Mouse (Mus musculus) spleen, adult 2 months (tissue): ENCODE measurements around the gene Kmt2d. TPM values are rescaled to one million over a fixed set of nuclear protein-coding genes. Genes with fewer than 3 reads are reported as not detected.

Experiments
- DNase-seq, 2 experiments: peaks; one replicate each; pipeline versions ENCODE4 v3.0.0 to v3.0.0-alpha.2; 2012 to 2021; ENCODE audit warnings: low spot score in 2 of 2, low read depth in 1 of 2
- H3K27ac ChIP-seq: fragments of 200-500 bp; 2 replicates; pipeline ENCODE4 v1.5.1; 2012; ENCODE audit warnings: low read length, inconsistent platforms; ENCODE audit not compliant: insufficient read depth
- H3K27me3 ChIP-seq: fragments of 200-500 bp; 2 replicates; pipeline ENCODE4 v1.6.1; 2012; ENCODE audit warnings: mild to moderate bottlenecking, moderate library complexity, low read length, inconsistent platforms; ENCODE audit not compliant: control insufficient read depth, insufficient read depth
- H3K36me3 ChIP-seq: fragments of 200-500 bp; 2 replicates; pipeline ENCODE4 v1.6.1; 2012; ENCODE audit warnings: mild to moderate bottlenecking, low read length, inconsistent platforms; ENCODE audit not compliant: control insufficient read depth, insufficient read depth
- H3K4me1 ChIP-seq: fragments of 200-500 bp; 2 replicates; pipeline ENCODE4 v1.6.1; 2011; ENCODE audit warnings: inconsistent platforms; ENCODE audit not compliant: control insufficient read depth, insufficient read depth, insufficient read length
- H3K4me3 ChIP-seq: fragments of 200-500 bp; 2 replicates; pipeline ENCODE4 v1.5.1; 2011; ENCODE audit warnings: mild to moderate bottlenecking, inconsistent platforms; ENCODE audit not compliant: insufficient read depth, insufficient read length; ENCODE audit errors: extremely low read depth
- CTCF ChIP-seq: fragments of 200-500 bp; IDR thresholded peaks from 2 replicates; pipeline ENCODE4 v1.5.1; 2011; ENCODE audit warnings: mild to moderate bottlenecking, inconsistent platforms; ENCODE audit not compliant: insufficient read depth, insufficient read length, insufficient replicate concordance; ENCODE audit errors: extremely low read depth
- POLR2A ChIP-seq: fragments of 200-500 bp; IDR thresholded peaks from 2 replicates; pipeline ENCODE4 v1.6.1; 2011; ENCODE audit warnings: low read depth, low read length, inconsistent platforms
- WGBS: fragments of 180-500 bp; shearing (Covaris S2); methylation state at CpG from one replicate; pipeline ENCODE4 v1.1.7; 2018; 5-methylcytosine and 5-hydroxymethylcytosine counted together
- polyA plus RNA-seq: library from polyadenylated mRNA; depleted of rRNA; stranded (reverse); fragments of >200 nt; gene quantifications from 2 replicates; pipeline ENCODE4 v1.2.3, GENCODE M21; 2012

The Kmt2d gene
- polyA plus RNA-seq, 1 experiment: 58.7 TPM

DNA sequence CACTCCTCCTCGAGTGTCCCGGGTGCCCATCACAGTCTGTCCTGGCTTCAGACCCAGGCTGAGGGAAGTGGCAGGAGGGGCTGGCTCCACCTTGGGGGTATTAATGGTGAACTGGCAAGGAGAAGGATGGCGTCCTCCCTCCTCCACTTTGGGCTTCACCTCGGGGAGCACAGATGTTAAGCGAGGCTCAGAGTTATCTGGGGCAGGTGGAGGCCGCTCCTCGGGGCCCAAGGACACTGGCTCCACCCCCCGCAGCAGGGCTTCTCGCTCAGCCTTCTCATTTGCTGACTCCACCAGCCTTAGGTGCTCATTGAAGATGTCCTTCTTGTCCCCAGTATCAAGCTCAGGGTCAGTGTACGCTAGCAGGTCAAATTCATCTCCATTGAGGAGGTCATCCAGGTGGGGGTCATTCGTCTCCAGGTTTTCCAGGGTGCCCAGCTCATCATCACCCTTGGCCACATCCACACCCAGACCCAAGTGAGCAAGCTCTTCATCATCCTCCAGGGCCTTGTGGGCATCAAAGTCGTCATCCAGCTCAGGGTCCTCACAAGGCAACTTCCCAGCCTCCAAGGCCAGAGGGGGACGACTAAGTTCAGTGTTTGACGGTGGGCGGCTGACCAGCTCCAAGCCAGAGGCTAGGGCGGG lies 20.9 kb downstream of the Kmt2d start:
- TF ChIP-seq CTCF: no peak
- no peak for TF ChIP-seq POLR2A
- Histone ChIP-seq H3K36me3 (peaks cover 86% of the 10 kb centered on the region), H3K4me1 (no peaks in the 10 kb centered on the region), H3K27ac (no peak overlapping the region), H3K27me3 (no peaks in the 10 kb centered on the region), H3K4me3 (no peak overlapping the region)
- no peak for DNase-seq
- 94% methylated on average over 16 of the region's 16 CpGs for WGBS

DNA sequence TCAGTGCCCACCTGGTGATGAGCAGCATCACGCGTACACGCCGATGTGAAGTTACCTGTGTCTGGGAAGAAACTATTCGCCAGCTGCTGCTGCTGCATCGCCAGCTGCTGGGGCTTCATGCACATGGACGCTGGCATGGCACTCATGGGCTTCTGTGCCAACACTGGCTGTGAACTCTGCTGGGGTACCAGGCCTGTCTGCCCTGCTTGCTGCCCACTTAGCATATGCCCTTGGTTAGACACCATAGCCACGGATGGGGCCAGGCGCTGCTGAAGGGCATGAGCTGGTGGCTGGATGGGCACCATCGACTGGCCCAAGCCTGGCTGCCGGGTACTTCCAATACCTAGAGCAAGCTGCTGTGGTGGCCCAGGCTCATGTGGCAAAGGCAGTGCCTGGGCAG lies 21.8 kb downstream of the Kmt2d start:
- 96% methylated on average over 11 of the region's 11 CpGs for WGBS
- Histone ChIP-seq H3K27me3 (no peaks in the 10 kb centered on the region), H3K27ac (no peak overlapping the region), H3K4me1 (no peaks in the 10 kb centered on the region), H3K4me3 (no peak overlapping the region), H3K36me3 (peaks cover 87% of the 10 kb centered on the region)
- TF ChIP-seq CTCF (no peak), POLR2A (no peak)
- DNase-seq: no peak

DNA sequence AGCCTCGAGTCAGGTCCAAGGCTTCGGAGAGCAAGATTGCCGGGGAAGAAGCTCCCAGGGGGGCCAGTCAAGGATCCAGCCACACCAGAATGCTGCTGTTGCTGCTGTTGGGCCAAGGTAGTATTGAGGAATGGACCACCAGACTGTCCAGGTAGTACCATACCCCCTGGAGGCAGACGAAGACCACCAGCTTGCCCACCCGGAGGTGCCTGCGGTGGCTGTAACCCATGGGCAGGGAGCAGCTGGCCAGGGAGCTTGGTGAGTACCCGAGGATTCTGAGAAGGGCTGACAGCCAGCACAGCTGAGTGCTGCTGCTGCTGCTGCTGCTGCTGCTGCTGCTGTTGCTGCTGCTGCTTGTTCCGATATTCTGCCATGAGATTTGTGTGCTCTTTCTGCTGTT lies 24.9 kb downstream of the Kmt2d start:
- peaks cover 85% of the 10 kb centered on the region for H3K36me3 ChIP-seq

GRCm38 (mm10) chr15:98845149-98845548 lies 25.9 kb downstream of the Kmt2d start:
- 90% methylated on average over 2 of the region's 2 CpGs for WGBS
- no peak for DNase-seq

More for the DNA sequence above, 24.9 kb downstream of the Kmt2d start:
- DNase-seq: no peak
- 89% methylated on average over 8 of the region's 8 CpGs for WGBS
- Histone ChIP-seq H3K4me1 (no peaks in the 10 kb centered on the region), H3K4me3 (no peak overlapping the region), H3K27ac (no peak overlapping the region), H3K27me3 (no peaks in the 10 kb centered on the region)
- no peak for TF ChIP-seq CTCF
- TF ChIP-seq POLR2A: no peak

GRCm38 (mm10) chr15:98843595-98844223 lies 27.3 kb downstream of the Kmt2d start:
- no peak for DNase-seq
- 96% methylated on average over 11 of the region's 11 CpGs for WGBS

More at GRCm38 (mm10) chr15:98845149-98845548, 25.9 kb downstream of the Kmt2d start:
- Histone ChIP-seq H3K4me1 (no peaks in the 10 kb centered on the region), H3K27ac (no peak overlapping the region), H3K27me3 (no peaks in the 10 kb centered on the region), H3K36me3 (peaks cover 83% of the 10 kb centered on the region), H3K4me3 (no peak overlapping the region)
- TF ChIP-seq POLR2A: no peak

DNA sequence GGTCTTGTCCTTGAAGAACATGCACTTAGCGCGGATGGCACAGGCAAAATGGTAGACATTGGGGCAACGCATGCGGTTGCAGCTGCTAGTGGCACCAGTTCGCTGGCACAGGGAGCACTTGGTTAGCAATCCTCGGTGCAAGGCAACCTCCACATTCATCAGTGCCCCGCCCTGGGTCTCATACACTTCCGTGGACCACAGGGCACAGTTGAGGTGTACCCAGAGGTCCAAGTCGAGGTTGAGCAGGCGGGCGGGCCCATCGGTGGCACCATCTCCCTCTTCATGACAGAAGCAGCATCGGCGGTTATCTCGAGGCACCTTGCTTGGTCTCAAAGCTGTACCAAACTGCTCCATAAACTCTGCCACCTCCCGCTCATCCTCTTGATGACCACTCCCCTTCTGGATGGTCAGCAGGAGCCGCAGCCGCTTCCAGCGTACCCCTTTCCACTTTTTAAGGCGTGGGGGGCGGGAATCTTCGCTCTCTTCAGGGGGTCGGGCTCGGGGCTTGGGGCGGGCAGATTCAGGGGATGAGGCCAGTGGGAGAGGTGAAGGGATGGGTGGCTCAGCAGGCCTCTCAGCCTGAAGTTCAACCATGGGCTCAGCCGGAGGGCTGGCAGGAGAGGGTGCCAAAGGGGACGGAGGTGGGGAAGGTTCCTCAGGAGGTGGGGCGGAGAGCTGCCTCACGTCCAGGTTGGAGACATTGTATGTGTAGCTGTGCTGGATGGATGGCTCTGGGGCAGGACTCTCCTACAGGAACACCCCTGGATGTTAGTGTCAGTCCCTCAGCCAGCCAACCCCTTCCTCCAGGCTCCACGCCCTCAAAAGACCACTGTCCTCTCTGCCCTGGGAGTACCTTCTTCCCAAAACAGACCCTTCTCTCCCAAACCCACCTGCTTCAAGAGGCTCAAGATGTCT lies 31.1 kb downstream of the Kmt2d start:
- Histone ChIP-seq H3K4me3 (no peak overlapping the region), H3K4me1 (no peaks in the 10 kb centered on the region), H3K27me3 (no peaks in the 10 kb centered on the region), H3K36me3 (peaks cover 75% of the 10 kb centered on the region), H3K27ac (no peak overlapping the region)
- no peak for DNase-seq
- WGBS: 96% methylated on average over 30 of the region's 30 CpGs
- TF ChIP-seq POLR2A (no peak), CTCF (no peak)

More at GRCm38 (mm10) chr15:98843595-98844223, 27.3 kb downstream of the Kmt2d start:
- no peak overlapping the region for H3K27ac ChIP-seq
- H3K27me3 ChIP-seq: no peaks in the 10 kb centered on the region
- H3K4me3 ChIP-seq: no peak overlapping the region
- H3K36me3 ChIP-seq: peaks cover 81% of the 10 kb centered on the region
- TF ChIP-seq CTCF (no peak), POLR2A (no peak)
- H3K4me1 ChIP-seq: no peaks in the 10 kb centered on the region

DNA sequence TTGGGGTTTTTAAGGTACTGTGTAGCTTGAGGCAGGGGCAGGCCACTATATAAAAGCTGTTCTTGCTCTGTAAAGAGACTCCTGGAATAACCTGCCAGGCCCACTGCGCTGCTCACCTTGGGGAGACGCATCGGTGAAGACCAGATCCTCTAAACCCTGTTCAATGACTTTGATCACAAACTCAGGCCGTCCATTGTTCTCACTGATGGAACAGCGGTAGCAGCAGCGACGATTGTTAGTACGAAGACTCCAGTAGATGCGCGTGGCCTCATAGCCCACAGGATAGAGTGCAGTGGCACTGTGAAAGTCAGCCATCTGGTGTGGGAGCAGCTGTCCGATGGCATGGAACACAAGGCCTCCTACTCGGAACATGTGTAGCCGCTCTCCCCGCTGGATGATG lies 31.8 kb downstream of the Kmt2d start:
- H3K4me1 ChIP-seq: no peaks in the 10 kb centered on the region
- WGBS: 97% methylated on average over 14 of the region's 14 CpGs
- DNase-seq: no peak
- H3K36me3 ChIP-seq: peaks cover 74% of the 10 kb centered on the region
- H3K27me3 ChIP-seq: no peaks in the 10 kb centered on the region
- TF ChIP-seq POLR2A (no peak), CTCF (no peak)
- H3K27ac ChIP-seq: no peak overlapping the region
- no peak overlapping the region for H3K4me3 ChIP-seq
